Mouse (Mus musculus) MEL (cell line): ENCODE measurements around the gene 4930539E08Rik. TPM values are rescaled to one million over a fixed set of nuclear protein-coding genes. Genes with fewer than 3 reads are reported as not detected.

ENCODE experiments used
- DNase-seq: peaks from one replicate; pipeline ENCODE4 v3.0.0; 2011; ENCODE audit warnings: low read depth, low spot score
- H3K27ac ChIP-seq: 2 replicates; pipeline ENCODE4 v1.5.1; 2012; ENCODE audit warnings: low read depth, mild to moderate bottlenecking, control low read depth, low read length, moderate library complexity; ENCODE audit not compliant: control insufficient read depth
- H3K27me3 ChIP-seq, 2 experiments: fragments of 150-350 bp in 1 of 2; sonication (generic) in 1 of 2; 2 replicates each; pipeline ENCODE4 v1.6.1; 2012; ENCODE audit warnings: low read length in 2 of 2, mild to moderate bottlenecking in 2 of 2, improper control_type of control experiment in 1 of 2, moderate library complexity in 1 of 2; ENCODE audit not compliant: insufficient read depth in 2 of 2, control insufficient read depth in 1 of 2
- H3K36me3 ChIP-seq, 2 experiments: 2 replicates each; pipeline ENCODE4 v1.6.1; 2012 to 2014; ENCODE audit warnings: low read length in 2 of 2, improper control_type of control experiment in 1 of 2, inconsistent platforms in 1 of 2, mild to moderate bottlenecking in 1 of 2; ENCODE audit not compliant: insufficient read depth in 2 of 2, control insufficient read depth in 1 of 2
- H3K4me1 ChIP-seq, 2 experiments: fragments of 150-350 bp in 1 of 2; sonication (generic) in 1 of 2; 2 replicates each; pipeline ENCODE4 v1.6.1; 2012; ENCODE audit warnings: low read length in 2 of 2, improper control_type of control experiment in 1 of 2, mild to moderate bottlenecking in 1 of 2; ENCODE audit not compliant: insufficient read depth in 2 of 2, control insufficient read depth in 1 of 2
- H3K4me3 ChIP-seq, 2 experiments: fragments of 150-350 bp in 1 of 2; sonication (generic) in 1 of 2; 2 replicates each; pipeline ENCODE4 v1.5.1; 2012; ENCODE audit warnings: low read depth in 2 of 2, low read length in 2 of 2, mild to moderate bottlenecking in 2 of 2, moderate library complexity in 2 of 2, control low read depth in 1 of 2, improper control_type of control experiment in 1 of 2; ENCODE audit not compliant: control insufficient read depth in 1 of 2, insufficient read depth in 1 of 2
- H3K79me2 ChIP-seq: 2 replicates; pipeline ENCODE4 v1.6.1; 2012; ENCODE audit warnings: mild to moderate bottlenecking, low read length, moderate library complexity; ENCODE audit not compliant: control insufficient read depth, poor library complexity, insufficient read depth
- H3K9ac ChIP-seq: 2 replicates; pipeline ENCODE4 v1.6.1; 2012; ENCODE audit warnings: low read depth, mild to moderate bottlenecking, control low read depth, low read length, moderate library complexity; ENCODE audit not compliant: control insufficient read depth, poor library complexity, severe bottlenecking
- H3K9me3 ChIP-seq: fragments of 150-350 bp; sonication (generic); replicated peaks from 2 replicates; pipeline ENCODE4 v1.6.1; 2012; ENCODE audit warnings: mild to moderate bottlenecking, low read length, improper control_type of control experiment, moderate library complexity; ENCODE audit not compliant: insufficient read depth
- CHD1 ChIP-seq: IDR thresholded peaks from 2 replicates; pipeline ENCODE4 v1.6.1; 2012; ENCODE audit warnings: low read depth, mild to moderate bottlenecking, inconsistent platforms, low read length, improper control_type of control experiment
- CTCF ChIP-seq, 3 experiments: IDR thresholded peaks in 2 of 3; conservative IDR thresholded peaks in 1 of 3; 2 replicates each; pipeline ENCODE4 v1.5.1; 2011 to 2012; ENCODE audit warnings: low read length in 3 of 3, low read depth in 2 of 3, mild to moderate bottlenecking in 2 of 3, improper control_type of control experiment in 1 of 3, inconsistent platforms in 1 of 3, mixed read lengths in 1 of 3, moderate library complexity in 1 of 3; ENCODE audit not compliant: control insufficient read depth in 1 of 3, insufficient read depth in 1 of 3, poor library complexity in 1 of 3, severe bottlenecking in 1 of 3
- E2F4 ChIP-seq: IDR thresholded peaks from 2 replicates; pipeline ENCODE4 v1.6.1; 2011; ENCODE audit warnings: low read depth, low read length, improper control_type of control experiment, borderline replicate concordance
- GABPA ChIP-seq: IDR thresholded peaks from 2 replicates; pipeline ENCODE4 v1.6.1; 2012; ENCODE audit warnings: low read depth, mild to moderate bottlenecking, inconsistent platforms, low read length, improper control_type of control experiment, moderate library complexity
- GATA1 ChIP-seq: IDR thresholded peaks from 2 replicates; pipeline ENCODE4 v1.6.1; 2011; ENCODE audit warnings: low read depth, low read length, improper control_type of control experiment
- JUND ChIP-seq: IDR thresholded peaks from 2 replicates; pipeline ENCODE4 v1.6.1; 2011; ENCODE audit warnings: low read depth, mild to moderate bottlenecking, improper control_type of control experiment, low read length
- KAT2A ChIP-seq: conservative IDR thresholded peaks from 2 replicates; pipeline ENCODE4 v1.6.1; 2012; ENCODE audit warnings: low read depth, low read length, improper control_type of control experiment, inconsistent platforms
- MAFK ChIP-seq: IDR thresholded peaks from 2 replicates; pipeline ENCODE4 v1.6.1; 2011; ENCODE audit warnings: low read depth, mild to moderate bottlenecking, low read length, improper control_type of control experiment, borderline replicate concordance
- MXI1 ChIP-seq: IDR thresholded peaks from 2 replicates; pipeline ENCODE4 v1.6.1; 2011; ENCODE audit warnings: mild to moderate bottlenecking, low read depth, low read length, improper control_type of control experiment
- POLR2AphosphoS2 ChIP-seq: IDR thresholded peaks from 2 replicates; pipeline ENCODE4 v1.6.1; 2011; ENCODE audit warnings: low read length, improper control_type of control experiment
- RAD21 ChIP-seq: IDR thresholded peaks from 2 replicates; pipeline ENCODE4 v1.6.1; 2011; ENCODE audit warnings: mild to moderate bottlenecking, low read depth, low read length, improper control_type of control experiment
- RCOR1 ChIP-seq: IDR thresholded peaks from 2 replicates; pipeline ENCODE4 v1.6.1; 2012; ENCODE audit warnings: low read depth, mild to moderate bottlenecking, inconsistent platforms, low read length, improper control_type of control experiment
- TAL1 ChIP-seq: IDR thresholded peaks from 2 replicates; pipeline ENCODE4 v1.6.1; 2012; ENCODE audit warnings: mild to moderate bottlenecking, inconsistent platforms, low read length, moderate library complexity, mixed read lengths
- ZNF384 ChIP-seq: IDR thresholded peaks from 2 replicates; pipeline ENCODE4 v1.6.1; 2012; ENCODE audit warnings: low read depth, mild to moderate bottlenecking, inconsistent platforms, low read length, improper control_type of control experiment
- polyA plus RNA-seq, 2 experiments: library from polyadenylated mRNA; stranded (reverse) in 1 of 2; unstranded in 1 of 2; fragments of >175 nt in 1 of 2; fragments of >200 nt in 1 of 2; gene quantifications; 2 replicates each; pipeline versions ENCODE4 v1.2.1 to v1.2.4; 2012; ENCODE audit warnings: low replicate concordance in 2 of 2, low read depth in 1 of 2; ENCODE audit not compliant: insufficient read length in 2 of 2, insufficient read depth in 1 of 2, missing spikeins in 1 of 2
- total RNA-seq: library from RNA; depleted of rRNA; stranded (reverse); fragments of 300-350 nt; gene quantifications from 2 replicates; pipeline ENCODE4 v1.2.3, GENCODE M21; 2012

The 4930539E08Rik gene
- total and polyA plus RNA-seq, 3 experiments, result 0.01 to 0.04 TPM; not detected in 1

DNA sequence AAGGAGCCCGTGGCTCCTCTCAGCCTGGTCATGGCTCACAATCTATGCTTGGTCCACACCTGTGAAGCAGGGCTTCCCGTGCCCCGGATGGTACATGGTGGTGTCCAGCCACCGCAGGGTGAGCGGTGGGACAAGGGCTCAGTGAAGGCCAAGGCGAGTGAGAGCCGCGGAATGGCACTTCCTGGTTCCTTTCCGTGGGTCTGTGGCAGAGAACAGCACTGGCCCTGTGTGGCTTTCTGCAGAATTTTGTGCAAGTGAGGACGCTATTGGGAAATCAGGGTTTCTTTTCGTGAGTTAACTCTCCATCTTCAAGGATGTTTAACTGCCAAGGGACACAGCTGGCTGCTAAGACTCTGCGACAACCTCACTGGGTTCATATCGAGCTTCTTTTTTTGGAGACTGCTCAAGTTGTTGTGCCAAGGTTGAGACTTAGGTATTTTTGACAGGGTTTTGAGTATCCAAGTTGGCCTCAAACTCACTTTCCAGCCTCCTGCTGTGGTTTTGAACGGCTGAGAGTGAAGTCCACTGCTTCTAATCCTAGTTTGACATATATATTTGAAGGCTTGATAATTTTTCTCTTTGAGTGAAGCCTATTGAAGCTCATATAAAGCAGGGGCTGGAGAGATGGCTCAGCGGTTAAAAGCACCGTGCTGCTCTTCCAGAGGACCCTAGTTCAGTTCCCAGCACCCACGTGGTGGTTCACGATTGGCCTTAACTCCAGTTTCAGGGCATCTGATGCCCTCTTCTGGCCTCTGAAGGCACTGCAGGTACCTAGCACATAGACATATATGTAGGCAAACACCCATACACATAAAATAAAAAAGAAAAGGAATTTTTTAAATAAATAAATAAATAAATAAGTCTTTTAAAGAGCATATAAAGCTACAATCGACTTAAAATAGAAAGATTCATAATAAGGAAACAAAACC is 32.2 kb upstream of the 4930539E08Rik start:
- H3K4me1 ChIP-seq, result peaks cover 6 to 12% of the 10 kb centered on the region in 2 experiments
- no peak overlapping the region for H3K27ac ChIP-seq
- H3K36me3 ChIP-seq, result peaks cover 0 to 7% of the 10 kb centered on the region in 2 experiments; a peak in 2 of 4 replicates
- H3K9me3 ChIP-seq, result no peaks in the 10 kb centered on the region
- no peak overlapping the region for H3K9ac ChIP-seq
- H3K79me2 ChIP-seq, result peaks cover under 1% of the 10 kb centered on the region; the same call in 1 of the 2 replicates
- H3K27me3 ChIP-seq, result no peaks in the 10 kb centered on the region
- TF ChIP-seq CTCF (IDR thresholded peaks at IDR 0.05 in 2 of 3, conservative IDR thresholded peaks at IDR 0.05 in 1 of 3; ENCODE audit: control insufficient read depth in 1 of 3, insufficient read depth in 1 of 3, low read depth in 2 of 3, low read length in 3 of 3, poor library complexity in 1 of 3, severe bottlenecking in 1 of 3) (peak; percentile 11 to 27 (median 27); a peak in 2 of 6 replicates), RAD21 (peak; percentile 11; the same call in 1 of the 2 replicates), KAT2A (no peak)
- no peak overlapping the region for H3K4me3 ChIP-seq
- no peak for DNase-seq

DNA sequence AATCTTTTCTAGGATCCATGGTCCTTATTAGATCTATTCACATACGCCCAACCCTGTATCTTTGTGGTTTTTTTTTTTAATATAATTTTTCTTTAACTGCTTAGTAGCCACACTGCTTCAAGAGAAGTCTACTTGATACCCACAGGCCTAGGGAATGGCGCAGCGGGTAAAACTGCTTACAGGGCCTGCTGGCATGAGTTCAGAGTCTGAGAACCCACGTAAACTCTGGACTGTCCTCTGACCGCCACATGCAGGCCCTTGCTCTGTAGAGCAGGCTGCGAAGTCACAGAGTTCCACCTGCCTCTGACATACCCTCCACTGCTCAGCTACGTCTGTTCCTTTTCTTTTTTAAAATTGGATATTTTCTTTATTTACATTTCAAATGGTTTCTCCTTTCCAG is 29.4 kb upstream of the 4930539E08Rik start:
- DNase-seq, result no peak
- H3K79me2 ChIP-seq, result no peaks in the 10 kb centered on the region
- TF ChIP-seq GATA1 (no peak), ZNF384 (no peak), MAFK (no peak), RCOR1 (no peak)
- H3K4me1 ChIP-seq, result 0 out of 4 replicates have a peak, but pooled peaks cover 0 to 2% of the 10 kb centered on the region in 2 experiments
- H3K27ac ChIP-seq, result no peak overlapping the region
- H3K9me3 ChIP-seq, result no peaks in the 10 kb centered on the region
- H3K9ac ChIP-seq, result no peak overlapping the region
- no peaks in the 10 kb centered on the region for H3K36me3 ChIP-seq
- H3K4me3 ChIP-seq, result no peak overlapping the region
- no peaks in the 10 kb centered on the region for H3K27me3 ChIP-seq

DNA sequence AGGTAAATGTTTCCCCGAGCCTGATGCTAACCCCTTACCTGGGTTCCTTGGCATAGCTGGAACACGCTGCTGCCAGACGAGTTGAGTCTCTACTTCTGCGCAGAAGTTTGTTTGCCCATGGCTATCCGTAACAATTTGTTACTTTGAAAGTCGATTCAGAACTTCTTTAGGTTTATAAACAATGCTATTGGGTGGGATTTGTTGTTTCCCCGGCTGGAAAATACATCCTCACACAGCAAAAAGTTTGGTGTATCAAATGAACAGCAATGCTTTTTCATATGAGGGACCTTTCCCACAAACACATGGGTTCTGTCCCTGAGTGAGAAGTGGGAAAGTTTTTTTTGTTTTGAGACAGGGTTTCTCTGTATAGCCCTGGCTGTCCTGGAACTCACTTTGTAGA is 28.6 kb upstream of the 4930539E08Rik start, which contains the start of gene Pxt1:
TSS of gene Pxt1 (minus strand) at position 101 of the 400 bp plus-strand sequence.
- no peak within 1 kb of the TSS for H3K4me3 ChIP-seq
- DNase-seq, result no peak
- H3K36me3 ChIP-seq, result no peaks in the 10 kb centered on the region
- no peaks in the 10 kb centered on the region for H3K9me3 ChIP-seq
- no peaks in the 10 kb centered on the region for H3K79me2 ChIP-seq
- no peak within 1 kb of the TSS for H3K9ac ChIP-seq
- H3K27me3 ChIP-seq, result no peaks in the 10 kb centered on the region
- 0 out of 4 replicates have a peak, but pooled peaks cover 0 to 2% of the 10 kb centered on the region in 2 experiments for H3K4me1 ChIP-seq
- no peak within 1 kb of the TSS for H3K27ac ChIP-seq
- TF ChIP-seq CHD1 (no peak), GABPA (no peak), MXI1 (no peak), POLR2AphosphoS2 (no peak), GATA1 (no peak), E2F4 (no peak), JUND (no peak), TAL1 (no peak)
